Mouse (Mus musculus) heart, postnatal 0 days (tissue): ENCODE data around the gene Pank4. TPM values are rescaled to one million over a fixed set of nuclear protein-coding genes. Genes with fewer than 3 reads are reported as not detected.

ENCODE experiments used
- ATAC-seq: fragments of 200-750 bp; cut with Nextera tagmentation; 2 replicates; pipeline ENCODE4 v1.8.0; 2017; ENCODE audit warnings: low read depth, moderate number of reproducible peaks, moderate library complexity; ENCODE audit not compliant: insufficient read depth
- DNase-seq: peaks from one replicate; pipeline ENCODE4 v3.0.0-alpha.2; 2016; ENCODE audit warnings: low spot score
- H3K27ac ChIP-seq: fragments of 300-500 bp; sonication (generic); 2 replicates; pipeline ENCODE4 v1.5.1; 2014; ENCODE audit warnings: low read depth, mild to moderate bottlenecking
- H3K27me3 ChIP-seq: fragments of 300-500 bp; sonication (generic); 2 replicates; pipeline ENCODE4 v1.6.1; 2014; ENCODE audit warnings: low read length, mixed read lengths; ENCODE audit not compliant: control insufficient read depth, insufficient read depth
- H3K36me3 ChIP-seq: fragments of 300-500 bp; sonication (generic); replicated peaks from 2 replicates; pipeline ENCODE4 v1.6.1; 2014; ENCODE audit warnings: low read length, mixed read lengths; ENCODE audit not compliant: control insufficient read depth, insufficient read depth
- H3K4me1 ChIP-seq: fragments of 300-500 bp; sonication (generic); 2 replicates; pipeline ENCODE4 v1.6.1; 2014; ENCODE audit warnings: antibody characterized with exemption; ENCODE audit not compliant: control insufficient read depth, insufficient read depth
- H3K4me2 ChIP-seq: fragments of 300-500 bp; sonication (generic); 2 replicates; pipeline ENCODE4 v1.6.1; 2014; ENCODE audit warnings: low read depth, mild to moderate bottlenecking, low read length, moderate library complexity
- H3K4me3 ChIP-seq: fragments of 300-500 bp; sonication (generic); 2 replicates; pipeline ENCODE4 v1.5.1; 2014; ENCODE audit warnings: low read depth, low read length
- H3K9ac ChIP-seq: fragments of 300-500 bp; sonication (generic); replicated peaks from 2 replicates; pipeline ENCODE4 v1.6.1; 2014; ENCODE audit warnings: low read depth, low read length, mixed read lengths
- H3K9me3 ChIP-seq: fragments of 300-500 bp; sonication (generic); replicated peaks from 2 replicates; pipeline ENCODE4 v1.6.1; 2016; ENCODE audit warnings: low read length; ENCODE audit not compliant: control insufficient read depth
- CTCF ChIP-seq: IDR thresholded peaks from 2 replicates; pipeline ENCODE4 v1.5.1; 2016; ENCODE audit warnings: antibody characterized with exemption, control low read depth, low read depth
- EP300 ChIP-seq: IDR thresholded peaks from 2 replicates; pipeline ENCODE4 v1.6.1; 2016; ENCODE audit warnings: antibody characterized with exemption, low read depth
- WGBS: fragments of 180-500 bp; shearing (Covaris S2); extraction: QIAGEN DNeasy Blood & Tissue Kit; methylation state at CpG from one replicate; pipeline ENCODE4 v1.1.7; 2014; 5-methylcytosine and 5-hydroxymethylcytosine counted together
- polyA plus RNA-seq: library from polyadenylated mRNA; unstranded; fragments of >200 nt; fragmentation: Nextera tagmentation; extraction: Ambion mirVana; gene quantifications from 2 replicates; pipeline ENCODE4 v1.2.1, GENCODE M21; 2015
- total RNA-seq: library from RNA; depleted of rRNA; stranded (reverse); fragments of >200 nt; gene quantifications from 2 replicates; pipeline ENCODE4 v1.2.3, GENCODE M21; 2014; ENCODE audit warnings: low replicate concordance

Pank4 gene
- total and polyA plus RNA-seq, 2 experiments from 2014 or later = 27.4 to 62.0 TPM

DNA sequence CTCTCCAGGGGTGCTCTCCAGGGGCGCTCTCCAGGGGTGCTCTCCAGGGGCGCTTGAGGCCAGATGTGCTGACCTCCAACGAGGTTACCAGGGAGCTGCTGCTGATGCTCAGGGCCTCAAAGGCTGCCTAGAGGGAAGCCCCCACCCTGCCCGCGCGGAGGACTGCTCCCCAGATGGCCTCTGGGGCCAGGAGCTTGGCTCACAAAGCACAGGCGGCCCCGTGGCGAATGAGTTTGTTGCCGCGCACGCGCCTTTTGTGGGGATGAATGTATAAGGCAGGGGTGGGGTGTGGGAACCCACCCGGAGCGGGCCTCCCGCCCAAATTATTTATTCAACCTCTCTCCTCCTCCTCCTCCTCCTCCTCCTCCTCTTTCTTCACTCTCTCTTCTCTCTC is 14.3 kb upstream of the Pank4 start:
- H3K36me3 ChIP-seq = no peaks in the 10 kb centered on the region
- 17% methylated on average over 16 of the region's 16 CpGs for WGBS
- H3K4me3 ChIP-seq = no peak overlapping the region
- H3K9ac ChIP-seq = no peak overlapping the region
- TF ChIP-seq CTCF (no peak), EP300 (no peak)
- DNase-seq (no peak), ATAC-seq (no peak)
- H3K9me3 ChIP-seq = no peaks in the 10 kb centered on the region
- H3K27ac ChIP-seq = no peak overlapping the region
- H3K4me1 ChIP-seq = no peaks in the 10 kb centered on the region
- no peak overlapping the region for H3K4me2 ChIP-seq
- peaks cover 58% of the 10 kb centered on the region for H3K27me3 ChIP-seq

DNA sequence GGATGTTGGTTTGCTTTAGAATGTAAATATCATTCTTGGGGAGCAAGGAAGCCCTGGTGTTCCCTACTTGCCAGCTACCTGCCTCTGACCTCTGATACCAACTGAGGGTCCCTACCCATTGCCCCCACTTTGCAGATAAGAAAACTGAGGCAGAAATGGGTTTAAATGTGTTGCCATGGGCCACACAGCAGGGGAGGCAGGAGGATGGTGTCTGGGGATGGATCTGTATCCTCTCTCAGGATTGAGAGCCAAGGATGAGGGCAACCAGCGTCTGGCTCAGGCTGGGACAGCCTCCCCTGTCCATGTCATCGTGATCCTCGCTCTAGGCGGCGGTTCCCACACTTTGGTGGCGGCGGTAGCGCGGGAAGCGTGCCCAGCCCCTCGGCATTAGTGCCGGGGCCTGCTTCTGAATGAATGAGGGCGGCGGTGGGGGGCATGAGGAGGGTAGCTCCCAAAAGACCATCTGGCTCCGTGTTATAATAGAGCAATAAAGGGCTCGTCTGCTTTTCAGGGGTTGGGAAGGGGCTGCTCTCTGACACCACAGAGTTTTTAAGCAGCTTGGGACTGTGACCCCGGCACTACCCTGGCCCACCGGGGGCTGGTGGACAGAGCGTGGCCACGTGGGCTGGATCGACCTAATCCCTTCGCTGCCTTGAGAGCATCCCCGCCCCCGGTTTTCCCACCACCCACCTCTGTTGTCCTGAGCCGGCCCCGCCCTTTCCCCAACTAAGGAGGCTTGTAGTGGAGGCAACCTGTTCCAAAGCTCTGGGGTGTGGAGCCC is 11.3 kb upstream of the Pank4 start:
- Histone ChIP-seq H3K9ac (no peak overlapping the region), H3K36me3 (no peaks in the 10 kb centered on the region), H3K4me3 (no peak overlapping the region), H3K4me1 (no peaks in the 10 kb centered on the region), H3K9me3 (no peaks in the 10 kb centered on the region), H3K4me2 (no peak overlapping the region), H3K27me3 (peaks cover 86% of the 10 kb centered on the region), H3K27ac (no peak overlapping the region)
- TF ChIP-seq CTCF (no peak), EP300 (no peak)
- DNase-seq (no peak), ATAC-seq (no peak)
- WGBS = 2% methylated on average over 26 of the region's 26 CpGs

DNA sequence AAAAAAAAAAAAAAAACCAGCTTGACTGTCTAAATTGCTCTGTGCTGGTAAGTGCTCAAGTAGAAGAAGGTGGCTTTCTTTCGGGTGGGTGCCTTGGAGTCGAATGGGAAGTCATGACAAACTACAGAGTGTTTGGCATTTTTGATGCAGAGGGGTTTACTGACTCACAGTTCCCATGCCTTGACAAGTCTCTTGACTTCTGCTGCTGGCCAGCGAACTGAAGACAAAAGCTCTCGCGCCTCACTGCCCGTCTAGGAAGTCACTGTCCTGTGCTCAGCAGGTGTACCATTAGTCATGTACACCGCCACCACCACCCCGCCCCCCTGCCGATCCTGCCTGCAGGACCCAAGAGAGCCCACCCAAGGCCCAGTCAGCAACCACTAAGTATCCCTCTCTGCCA is 7.3 kb upstream of the Pank4 start:
- H3K9ac ChIP-seq = no peak overlapping the region
- DNase-seq (no peak), ATAC-seq (no peak)
- TF ChIP-seq EP300 (no peak), CTCF (no peak)
- peaks cover 97% of the 10 kb centered on the region for H3K27me3 ChIP-seq
- no peak overlapping the region for H3K4me3 ChIP-seq
- 41% methylated on average over 9 of the region's 9 CpGs for WGBS
- no peak overlapping the region for H3K27ac ChIP-seq
- peaks cover 12% of the 10 kb centered on the region for H3K4me1 ChIP-seq
- no peaks in the 10 kb centered on the region for H3K9me3 ChIP-seq
- H3K36me3 ChIP-seq = no peaks in the 10 kb centered on the region
- no peak overlapping the region for H3K4me2 ChIP-seq

DNA sequence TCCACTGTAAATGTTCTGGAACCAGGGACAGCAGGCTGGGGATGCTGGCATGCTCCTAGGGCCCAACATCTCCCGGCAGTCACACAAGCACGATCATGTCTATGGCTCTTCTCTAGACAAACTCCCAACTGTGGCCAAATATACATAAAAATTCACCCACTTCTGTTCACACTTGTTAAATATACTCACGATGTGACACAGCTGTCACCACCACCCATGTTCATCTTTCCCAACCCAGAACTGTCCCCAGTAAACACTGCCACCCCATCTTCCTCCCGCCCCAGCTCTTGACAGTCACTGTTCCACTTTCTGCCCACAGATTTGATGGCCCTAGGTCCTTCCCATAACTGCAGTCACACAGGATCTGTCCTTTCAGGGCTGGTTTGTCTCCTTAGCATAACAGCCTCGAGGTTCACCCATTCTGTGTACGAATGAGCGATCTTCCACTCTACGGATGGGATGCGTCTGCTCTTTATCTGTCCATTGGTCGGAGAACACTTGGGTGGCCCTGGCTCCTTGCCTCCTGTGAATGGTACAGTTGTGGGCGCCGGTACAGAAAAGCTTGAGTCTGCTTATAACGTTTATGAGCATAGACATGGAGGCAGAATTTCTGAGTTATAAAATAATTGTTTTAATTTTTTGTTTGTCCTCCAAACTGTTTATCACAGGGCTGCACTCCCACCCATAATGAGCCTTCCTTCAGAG is 6.5 kb upstream of the Pank4 start:
- TF ChIP-seq CTCF (no peak), EP300 (no peak)
- no peak overlapping the region for H3K9ac ChIP-seq
- no peak overlapping the region for H3K4me3 ChIP-seq
- H3K4me1 ChIP-seq = peaks cover 12% of the 10 kb centered on the region
- no peaks in the 10 kb centered on the region for H3K9me3 ChIP-seq
- H3K27ac ChIP-seq = no peak overlapping the region
- no peak overlapping the region for H3K4me2 ChIP-seq
- ATAC-seq (no peak), DNase-seq (no peak)
- peaks cover 97% of the 10 kb centered on the region for H3K27me3 ChIP-seq
- H3K36me3 ChIP-seq = no peaks in the 10 kb centered on the region
- WGBS = 49% methylated on average over 13 of the region's 13 CpGs

DNA sequence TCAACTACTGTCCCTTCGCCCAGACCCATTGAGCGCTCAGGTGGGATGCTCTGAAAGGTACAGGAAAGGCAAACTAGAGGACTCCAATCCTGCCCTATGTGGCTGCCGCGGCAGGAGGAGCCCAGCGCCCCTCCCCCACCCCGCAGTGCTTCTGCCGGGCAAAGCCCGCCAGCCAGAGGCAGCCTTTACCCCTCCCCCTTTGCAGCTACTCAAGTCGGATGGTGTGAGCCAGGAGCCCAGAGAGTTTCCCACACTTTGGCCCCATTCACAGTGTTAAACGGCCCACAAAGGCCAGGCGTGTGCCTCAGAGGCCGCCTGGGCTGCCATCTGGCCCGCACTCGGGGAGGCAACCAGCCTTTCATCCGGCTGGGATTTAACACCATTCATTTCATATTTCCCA is 5.8 kb upstream of the Pank4 start:
- ATAC-seq (no peak; the same call in 1 of the 2 replicates), DNase-seq (no peak)
- TF ChIP-seq CTCF = no peak
- no peak for TF ChIP-seq EP300
- 0 out of 2 replicates have a peak overlapping the region, but pooled peaks have one; percentile 9 for H3K4me3 ChIP-seq
- H3K27me3 ChIP-seq = peaks cover 96% of the 10 kb centered on the region
- no peaks in the 10 kb centered on the region for H3K9me3 ChIP-seq
- WGBS = 3% methylated on average over 14 of the region's 15 CpGs
- H3K27ac ChIP-seq = no peak overlapping the region
- peak overlapping the region; percentile 30; the same call in 1 of the 2 replicates for H3K4me2 ChIP-seq
- no peak overlapping the region; the same call in 1 of the 2 replicates for H3K9ac ChIP-seq
- no peaks in the 10 kb centered on the region for H3K36me3 ChIP-seq
- peaks cover 12% of the 10 kb centered on the region for H3K4me1 ChIP-seq
